Mouse (Mus musculus): ENCODE data around the gene Exoc6. TPM values are rescaled to one million over a fixed set of nuclear protein-coding genes. Genes with fewer than 3 reads are reported as not detected.

The Exoc6 gene
- 11.8 and 12.6 TPM in 2 replicates for polyA plus RNA-seq (2014; fragmentation: Nextera tagmentation; extraction: Ambion mirVana)

DNA sequence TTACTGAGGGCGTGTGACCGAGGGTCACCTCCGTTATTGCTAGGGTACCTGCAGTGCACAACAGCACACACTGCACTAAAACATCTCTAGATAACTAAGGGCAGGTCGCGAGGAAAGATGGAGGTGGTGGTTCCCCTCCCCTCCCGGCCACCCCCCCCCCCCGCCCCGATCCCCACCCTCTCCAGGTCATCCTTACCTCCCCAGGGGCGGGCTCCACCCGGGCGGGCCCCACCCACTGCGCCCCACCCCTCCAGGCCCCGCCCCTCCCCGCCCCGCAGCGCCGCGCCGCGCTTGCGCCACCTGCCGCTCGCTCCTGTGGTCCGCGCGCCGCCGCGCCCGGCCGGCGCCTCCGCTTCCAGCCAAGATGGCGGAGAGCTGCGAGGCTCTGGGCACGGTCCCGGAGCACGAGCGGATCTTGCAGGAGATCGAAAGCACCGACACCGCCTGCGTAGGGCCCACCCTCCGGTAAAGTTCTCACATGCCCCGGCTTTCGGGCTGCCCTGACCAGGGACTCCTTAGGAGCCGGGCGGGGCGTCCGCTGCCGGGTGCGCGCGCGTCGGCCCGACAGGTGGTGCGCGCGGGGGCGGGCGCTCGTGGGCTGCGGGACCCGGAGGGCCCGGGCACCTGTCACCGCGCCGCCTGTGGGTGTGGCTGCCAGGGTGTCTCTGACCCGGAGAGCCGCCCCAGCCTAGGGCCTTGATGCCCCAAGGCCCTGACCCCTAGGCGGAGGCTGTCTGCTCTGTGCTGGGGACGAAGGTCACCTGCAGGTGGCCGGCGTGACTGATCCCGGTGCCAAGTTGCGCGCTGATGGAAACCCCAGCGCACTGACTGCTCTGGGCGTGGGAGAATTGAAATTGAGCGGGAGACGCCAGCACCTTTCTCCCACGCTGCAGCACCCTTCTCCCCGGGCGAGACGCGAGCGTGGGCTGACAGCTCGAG lies at the start of gene Exoc6:
Gene Exoc6, plus strand, starts transcription at position 318 of the 939 bp plus-strand sequence.
- under 1% methylated on average over 45 of the region's 89 CpGs for WGBS
- Histone ChIP-seq H3K27ac (ENCODE audit: low read depth, low read length) (no peak within 1 kb of the TSS), H3K27me3 (ENCODE audit: control insufficient read depth, insufficient read depth, low read length) (no peaks in the 10 kb centered on the region)

DNA sequence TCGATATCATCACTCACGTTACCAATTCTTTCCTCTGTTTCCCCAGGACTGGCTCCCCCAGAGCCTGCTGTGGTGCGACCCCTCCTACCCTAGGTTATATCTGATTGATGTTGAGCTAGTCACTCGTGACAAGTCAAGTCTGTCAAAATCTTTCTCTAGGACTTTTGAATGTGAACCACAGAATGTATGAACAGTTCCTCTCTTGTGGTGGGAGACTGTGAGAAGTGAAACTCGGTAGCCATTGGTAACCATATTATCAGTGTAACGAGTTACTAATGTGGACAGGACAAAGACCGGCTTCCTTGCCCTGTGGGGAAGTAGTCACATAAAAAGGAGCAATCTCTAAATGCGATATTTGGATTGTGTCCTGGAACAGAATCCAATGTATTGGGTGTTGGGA lies 47.2 kb upstream of the Exoc6 start:
- ATAC-seq (ENCODE audit: insufficient read depth, low FRiP score, low TSS enrichment): no peak
- no peaks in the 10 kb centered on the region for H3K9me3 ChIP-seq (ENCODE audit: control insufficient read depth, low read length)
- H3K4me2 ChIP-seq (ENCODE audit: low read depth): no peak overlapping the region
- no peak for DNase-seq (ENCODE audit: low spot score)
- no peak overlapping the region for H3K4me3 ChIP-seq (ENCODE audit: low read depth, low read length)
- no peaks in the 10 kb centered on the region for H3K4me1 ChIP-seq (ENCODE audit: control insufficient read depth, insufficient read depth, low read length)
- no peaks in the 10 kb centered on the region for H3K36me3 ChIP-seq (ENCODE audit: control insufficient read depth, insufficient read depth, low read length)
- no peak overlapping the region for H3K27ac ChIP-seq (ENCODE audit: low read depth, low read length)
- H3K9ac ChIP-seq (ENCODE audit: low read length): no peak overlapping the region
- WGBS: 88% methylated on average over 8 of the region's 8 CpGs
- no peaks in the 10 kb centered on the region for H3K27me3 ChIP-seq (ENCODE audit: control insufficient read depth, insufficient read depth, low read length)

More for the DNA sequence above, at the start of gene Exoc6:
- no peaks in the 10 kb centered on the region for H3K9me3 ChIP-seq (ENCODE audit: control insufficient read depth, low read length)
- H3K4me3 ChIP-seq (ENCODE audit: low read depth, low read length): peak within 1 kb of the TSS; percentile 69
- DNase-seq (ENCODE audit: low spot score) (peak; percentile 83), ATAC-seq (ENCODE audit: insufficient read depth, low FRiP score, low TSS enrichment) (peak; percentile 87)
- peak within 1 kb of the TSS; percentile 85 for H3K4me2 ChIP-seq (ENCODE audit: low read depth)
- H3K36me3 ChIP-seq (ENCODE audit: control insufficient read depth, insufficient read depth, low read length): no peaks in the 10 kb centered on the region
- H3K9ac ChIP-seq (ENCODE audit: low read length): peak within 1 kb of the TSS; percentile 70
- H3K4me1 ChIP-seq (ENCODE audit: control insufficient read depth, insufficient read depth, low read length): no peaks in the 10 kb centered on the region

DNA sequence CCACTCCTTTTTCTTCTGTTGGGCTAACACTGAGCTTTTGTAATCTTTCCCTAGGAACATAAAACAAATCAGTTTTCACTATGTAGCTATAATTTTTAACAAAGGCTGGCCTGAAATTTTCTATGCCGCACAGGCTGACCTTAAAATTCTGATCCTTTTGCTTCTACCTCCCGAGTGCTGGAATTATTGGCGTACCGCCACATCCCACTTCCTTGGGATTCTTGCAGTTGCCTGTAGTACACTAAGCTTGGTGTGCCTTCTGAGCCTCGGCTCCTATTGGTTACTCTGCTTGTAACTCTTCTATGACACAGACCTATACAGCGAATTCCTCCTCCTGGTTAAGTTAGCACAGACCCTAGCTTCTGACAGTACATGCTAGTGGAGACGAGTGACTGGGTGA lies 44.2 kb upstream of the Exoc6 start:
- WGBS: 81% methylated on average over 7 of the region's 7 CpGs
- Histone ChIP-seq H3K27ac (ENCODE audit: low read depth, low read length) (no peak overlapping the region), H3K9ac (ENCODE audit: low read length) (no peak overlapping the region), H3K4me1 (ENCODE audit: control insufficient read depth, insufficient read depth, low read length) (no peaks in the 10 kb centered on the region), H3K4me3 (ENCODE audit: low read depth, low read length) (no peak overlapping the region), H3K36me3 (ENCODE audit: control insufficient read depth, insufficient read depth, low read length) (no peaks in the 10 kb centered on the region), H3K9me3 (ENCODE audit: control insufficient read depth, low read length) (no peaks in the 10 kb centered on the region), H3K27me3 (ENCODE audit: control insufficient read depth, insufficient read depth, low read length) (no peaks in the 10 kb centered on the region), H3K4me2 (ENCODE audit: low read depth) (no peak overlapping the region)
- DNase-seq (ENCODE audit: low spot score) (no peak), ATAC-seq (ENCODE audit: insufficient read depth, low FRiP score, low TSS enrichment) (no peak)

DNA sequence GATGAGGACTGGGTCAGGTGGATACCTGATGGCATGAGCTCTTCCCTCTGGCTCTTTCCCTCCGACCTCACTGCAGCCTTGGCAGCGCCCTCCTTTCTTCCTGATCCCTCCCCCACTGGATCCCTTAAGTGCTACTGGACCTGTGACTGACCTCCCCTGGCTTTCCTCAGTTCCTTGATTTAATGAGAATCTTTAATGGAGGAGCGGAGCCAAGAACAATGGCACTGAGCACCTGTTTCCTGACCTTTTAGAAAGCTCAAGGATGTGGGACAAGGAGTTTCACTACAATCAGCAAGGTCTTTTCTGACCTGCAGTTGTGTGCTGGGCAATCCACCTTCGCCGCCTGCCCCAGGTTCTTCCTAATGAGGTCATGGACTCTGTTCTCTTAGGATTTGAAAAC lies 43.6 kb upstream of the Exoc6 start:
- Histone ChIP-seq H3K27me3 (ENCODE audit: control insufficient read depth, insufficient read depth, low read length) (no peaks in the 10 kb centered on the region), H3K4me1 (ENCODE audit: control insufficient read depth, insufficient read depth, low read length) (no peaks in the 10 kb centered on the region), H3K9me3 (ENCODE audit: control insufficient read depth, low read length) (no peaks in the 10 kb centered on the region), H3K27ac (ENCODE audit: low read depth, low read length) (no peak overlapping the region), H3K36me3 (ENCODE audit: control insufficient read depth, insufficient read depth, low read length) (no peaks in the 10 kb centered on the region), H3K4me3 (ENCODE audit: low read depth, low read length) (no peak overlapping the region), H3K4me2 (ENCODE audit: low read depth) (no peak overlapping the region), H3K9ac (ENCODE audit: low read length) (no peak overlapping the region)
- 76% methylated on average over 5 of the region's 5 CpGs for WGBS
- ATAC-seq (ENCODE audit: insufficient read depth, low FRiP score, low TSS enrichment) (no peak), DNase-seq (ENCODE audit: low spot score) (no peak)

DNA sequence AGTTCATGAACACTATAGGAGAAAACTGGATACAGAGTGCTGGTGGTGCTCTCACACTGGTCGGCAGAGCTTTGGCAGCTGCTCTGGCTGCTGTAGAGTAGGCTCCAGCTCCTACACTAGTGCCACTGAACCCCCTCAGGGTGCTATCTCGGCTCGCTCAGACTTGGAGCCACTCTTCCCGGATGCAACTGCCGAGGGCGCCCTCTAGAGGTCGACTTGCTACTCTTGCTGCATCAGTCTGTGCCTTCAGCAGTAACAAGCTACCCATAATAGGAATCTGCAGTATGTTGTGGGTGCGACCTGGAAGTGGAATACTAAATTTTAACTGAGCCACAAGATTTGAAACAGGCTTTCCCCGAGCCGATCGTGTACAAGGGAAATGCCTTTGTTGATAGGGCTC lies 40.5 kb upstream of the Exoc6 start:
- H3K36me3 ChIP-seq (ENCODE audit: control insufficient read depth, insufficient read depth, low read length): no peaks in the 10 kb centered on the region
- H3K4me1 ChIP-seq (ENCODE audit: control insufficient read depth, insufficient read depth, low read length): no peaks in the 10 kb centered on the region
- no peak overlapping the region for H3K9ac ChIP-seq (ENCODE audit: low read length)
- WGBS: 19% methylated on average over 11 of the region's 11 CpGs
- DNase-seq (ENCODE audit: low spot score) (peak; percentile 80), ATAC-seq (ENCODE audit: insufficient read depth, low FRiP score, low TSS enrichment) (no peak)
- H3K4me3 ChIP-seq (ENCODE audit: low read depth, low read length): no peak overlapping the region
- no peaks in the 10 kb centered on the region for H3K9me3 ChIP-seq (ENCODE audit: control insufficient read depth, low read length)
- H3K27me3 ChIP-seq (ENCODE audit: control insufficient read depth, insufficient read depth, low read length): no peaks in the 10 kb centered on the region
- no peak overlapping the region for H3K4me2 ChIP-seq (ENCODE audit: low read depth)
- H3K27ac ChIP-seq (ENCODE audit: low read depth, low read length): no peak overlapping the region

DNA sequence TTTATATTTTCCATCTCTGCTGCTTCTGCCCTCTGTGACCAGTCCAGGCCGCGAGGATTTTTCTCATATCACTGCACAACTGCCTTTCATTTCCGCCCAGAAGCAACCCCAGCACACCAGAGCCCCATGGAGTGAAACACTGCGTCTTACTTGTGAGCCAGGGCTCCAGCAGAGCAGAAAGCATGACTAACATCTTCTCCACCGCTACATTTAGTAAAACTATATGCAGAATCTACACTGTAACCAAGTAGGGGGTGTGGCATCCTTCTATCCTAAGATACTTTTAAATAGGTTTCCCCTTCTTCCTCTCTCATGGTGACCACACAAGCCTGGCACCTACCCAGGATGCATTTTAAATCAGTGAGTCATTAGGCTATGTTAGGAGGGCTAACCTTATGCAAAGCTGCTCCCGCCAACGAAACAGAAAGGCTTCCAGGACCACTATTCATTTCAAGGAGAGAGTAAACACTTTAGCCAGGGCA lies 35.4 kb upstream of the Exoc6 start:
- Histone ChIP-seq H3K9ac (ENCODE audit: low read length) (no peak overlapping the region), H3K4me1 (ENCODE audit: control insufficient read depth, insufficient read depth, low read length) (no peaks in the 10 kb centered on the region), H3K27ac (ENCODE audit: low read depth, low read length) (no peak overlapping the region), H3K36me3 (ENCODE audit: control insufficient read depth, insufficient read depth, low read length) (no peaks in the 10 kb centered on the region), H3K4me3 (ENCODE audit: low read depth, low read length) (no peak overlapping the region), H3K27me3 (ENCODE audit: control insufficient read depth, insufficient read depth, low read length) (no peaks in the 10 kb centered on the region), H3K4me2 (ENCODE audit: low read depth) (no peak overlapping the region), H3K9me3 (ENCODE audit: control insufficient read depth, low read length) (no peaks in the 10 kb centered on the region)
- 80% methylated on average over 7 of the region's 7 CpGs for WGBS
- no peak for DNase-seq (ENCODE audit: low spot score)
- ATAC-seq (ENCODE audit: insufficient read depth, low FRiP score, low TSS enrichment): no peak

DNA sequence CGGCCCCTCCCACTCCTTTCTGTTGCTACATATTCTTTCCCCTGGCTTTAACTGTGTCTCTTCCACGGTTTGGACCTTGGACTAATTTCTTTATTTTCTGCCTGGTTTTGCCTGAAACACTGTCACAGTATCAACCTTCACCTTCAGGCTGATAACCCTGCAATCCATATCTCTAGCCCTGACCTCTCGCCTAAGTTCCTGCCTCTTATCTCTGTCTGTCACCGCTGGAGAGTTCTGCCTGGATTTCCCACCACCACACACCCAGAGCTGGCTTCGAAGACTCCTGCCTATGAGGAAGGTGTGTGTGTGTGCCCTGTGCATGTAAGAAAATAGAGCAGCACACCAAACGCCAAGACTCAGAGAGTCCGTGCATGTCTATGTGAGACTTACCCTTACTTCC lies 32.8 kb upstream of the Exoc6 start:
- Histone ChIP-seq H3K9ac (ENCODE audit: low read length) (no peak overlapping the region), H3K4me2 (ENCODE audit: low read depth) (no peak overlapping the region), H3K4me3 (ENCODE audit: low read depth, low read length) (no peak overlapping the region), H3K27ac (ENCODE audit: low read depth, low read length) (no peak overlapping the region), H3K4me1 (ENCODE audit: control insufficient read depth, insufficient read depth, low read length) (no peaks in the 10 kb centered on the region), H3K27me3 (ENCODE audit: control insufficient read depth, insufficient read depth, low read length) (no peaks in the 10 kb centered on the region), H3K36me3 (ENCODE audit: control insufficient read depth, insufficient read depth, low read length) (no peaks in the 10 kb centered on the region), H3K9me3 (ENCODE audit: control insufficient read depth, low read length) (no peaks in the 10 kb centered on the region)
- no peak for DNase-seq (ENCODE audit: low spot score)
- WGBS: 83% methylated on average over 7 of the region's 7 CpGs
- no peak for ATAC-seq (ENCODE audit: insufficient read depth, low FRiP score, low TSS enrichment)

DNA sequence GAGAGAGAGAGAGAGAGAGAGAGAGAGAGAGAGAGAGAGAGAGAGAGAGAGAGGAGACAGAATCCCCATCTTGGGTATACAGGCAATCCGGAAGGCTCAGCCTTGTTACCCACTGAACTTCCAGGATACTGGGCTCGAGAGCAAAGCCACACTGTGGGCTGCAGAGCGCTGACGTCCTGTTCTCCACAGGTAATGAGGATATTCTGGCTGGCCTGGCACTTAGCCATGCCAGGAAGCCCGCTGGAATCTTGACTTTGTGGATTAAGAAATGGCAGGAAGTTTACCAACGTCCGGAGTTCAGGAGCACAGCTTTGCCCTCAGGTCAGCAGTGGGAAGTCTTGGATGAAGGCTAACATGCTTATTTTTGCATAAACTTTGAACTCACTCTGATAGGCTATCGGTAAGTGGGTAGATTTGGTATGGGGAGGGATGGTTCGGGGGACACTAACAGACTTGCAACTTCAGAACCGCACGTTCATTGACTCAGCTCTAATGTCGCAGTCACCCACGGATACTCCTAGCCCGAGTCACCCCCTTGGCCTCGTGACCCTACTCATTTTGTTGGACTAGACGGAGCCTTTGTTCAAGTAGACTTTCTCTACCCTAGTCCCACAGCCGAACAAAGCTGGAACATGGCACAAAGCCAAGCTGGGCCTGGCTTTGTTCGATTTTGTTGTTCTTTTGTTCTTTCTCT lies 29.3 kb upstream of the Exoc6 start:
- Histone ChIP-seq H3K27me3 (ENCODE audit: control insufficient read depth, insufficient read depth, low read length) (no peaks in the 10 kb centered on the region), H3K27ac (ENCODE audit: low read depth, low read length) (no peak overlapping the region), H3K9me3 (ENCODE audit: control insufficient read depth, low read length) (no peaks in the 10 kb centered on the region), H3K9ac (ENCODE audit: low read length) (no peak overlapping the region), H3K4me1 (ENCODE audit: control insufficient read depth, insufficient read depth, low read length) (no peaks in the 10 kb centered on the region), H3K4me2 (ENCODE audit: low read depth) (no peak overlapping the region), H3K36me3 (ENCODE audit: control insufficient read depth, insufficient read depth, low read length) (no peaks in the 10 kb centered on the region), H3K4me3 (ENCODE audit: low read depth, low read length) (no peak overlapping the region)
- DNase-seq (ENCODE audit: low spot score) (no peak), ATAC-seq (ENCODE audit: insufficient read depth, low FRiP score, low TSS enrichment) (no peak)
- WGBS: 72% methylated on average over 18 of the region's 18 CpGs

Data from neural tube, embryonic 11.5 days (tissue).